Comparison of ENCODE assay signal across 13 mouse cellular contexts in the genomic region with DNA sequence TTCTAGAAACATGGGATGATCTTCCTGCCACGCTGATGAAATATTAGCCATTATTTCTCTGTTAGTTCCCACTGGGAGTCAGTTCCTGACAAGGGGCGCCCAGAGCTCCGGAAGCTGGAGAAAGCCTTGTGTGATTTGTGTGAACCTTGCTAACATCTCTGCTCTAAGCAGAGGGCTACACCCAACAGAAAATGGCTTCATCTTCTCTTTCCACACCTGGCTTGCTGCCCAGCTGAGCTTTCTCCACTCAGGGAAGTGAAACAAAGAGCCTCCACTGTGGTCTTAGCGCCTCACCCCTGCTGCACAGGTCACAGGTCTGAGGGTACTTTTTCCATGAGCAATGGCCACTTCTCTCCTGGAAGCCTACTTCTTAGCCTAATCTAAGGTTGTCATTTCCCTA.
DNase-seq lines count a peak whose midpoint lies in the region; ATAC-seq and TF ChIP-seq lines count a peak whose summit lies in the region.
"Had no signal": no experiment of that assay in that cellular context is flagged by ENCODE, and none has a peak within 500 bp of the region (broad histone marks: within the 10 kb centered on the region; RNA-seq: fewer than 3 reads in every experiment).

No protein-coding gene starts in this region.

- TF ChIP-seq POLR2A in cerebellum, adult 2 months (IDR thresholded peaks at IDR 0.05; ENCODE audit: borderline replicate concordance, insufficient read depth, low read length) = no peak

- H3K4me3 ChIP-seq in layer of hippocampus, adult 2 months = no peak overlapping the region
- no peak overlapping the region for H3K4me3 ChIP-seq in cerebellum, adult 2 months (replicated peaks; ENCODE audit: insufficient read depth, low read depth, low read length)
- H3K4me3 ChIP-seq: gastrocnemius, adult 2 months; heart, embryonic 13.5 days; liver, embryonic 13.5 days had no signal

- no peaks in the 10 kb centered on the region for H3K4me1 ChIP-seq in cerebellum, adult 2 months (ENCODE audit: control insufficient read depth, insufficient read depth, low read length)
- H3K4me1 ChIP-seq: liver, embryonic 13.5 days had no signal

- DNase-seq in adrenal gland, adult (ENCODE audit: inconsistent age in 2 of 2, low spot score in 1 of 2) = peak; percentile 28 to 39
- no peak for DNase-seq in adrenal gland, adult 18-20 months (ENCODE audit: low spot score in 2 of 2)
- no peak for DNase-seq in layer of hippocampus, adult 2 months (ENCODE audit: low spot score in 2 of 2)
- no peak for DNase-seq in layer of hippocampus, postnatal 25 days (ENCODE audit: extremely low spot score in 1 of 2, low spot score in 1 of 2)
- DNase-seq in kidney, postnatal 25 days = peak; percentile 69 to 75
- DNase-seq in MN1 (ENCODE audit: low spot score) = no peak
- DNase-seq in cerebellum, adult 2 months = no peak
- DNase-seq: gastrocnemius, adult 2 months; liver, embryonic 13.5 days; thymus, postnatal 14 days had no signal

- 86% methylated on average over 4 of the region's 4 CpGs for WGBS in cerebellum, adult 2 months

- TF ChIP-seq CTCF in layer of hippocampus, adult 2 months (conservative IDR thresholded peaks at IDR 0.05) = no peak
- TF ChIP-seq CTCF in cerebellum, adult 2 months (IDR thresholded peaks at IDR 0.05; ENCODE audit: borderline replicate concordance, insufficient read depth, low read depth, low read length) = no peak

- no peaks in the 10 kb centered on the region for H3K27me3 ChIP-seq in cerebellum, adult 2 months (ENCODE audit: control insufficient read depth, insufficient read depth, low read length)
- H3K27me3 ChIP-seq: heart, embryonic 13.5 days; liver, embryonic 13.5 days had no signal

- H3K27ac ChIP-seq in layer of hippocampus, adult 2 months = peak overlapping the region; percentile 75
- H3K27ac ChIP-seq in cerebellum, adult 2 months (ENCODE audit: insufficient read depth, low read length) = no peak overlapping the region
- H3K27ac ChIP-seq: gastrocnemius, adult 2 months; heart, embryonic 13.5 days; liver, embryonic 13.5 days had no signal

- peak; percentile 56 for ATAC-seq in common myeloid progenitor, adult 5-6 weeks (replicated peaks; ENCODE audit: low read depth, poor library complexity, severe bottlenecking)
- ATAC-seq: activated CD4-positive, CD25-positive, alpha-beta regulatory T cell, adult 4 months had no signal

Comparison
In these comparisons a context has a peak if more than half of its experiments do, and no peak if none do; other contexts are left out.
1. DNase-seq: peak in adrenal gland, adult (2 of 2) and kidney, postnatal 25 days (2 of 2); none in adrenal gland, adult 18-20 months (0 of 2), layer of hippocampus, adult 2 months (0 of 2), layer of hippocampus, postnatal 25 days (0 of 2), MN1 (single experiment) and cerebellum, adult 2 months (0 of 2).